Mouse (Mus musculus) limb, embryonic 15.5 days (tissue): ENCODE data around the gene Mapk8ip3. TPM values are rescaled to one million over a fixed set of nuclear protein-coding genes. Genes with fewer than 3 reads are reported as not detected.
A peak's percentile ranks its signal among the peaks of the same experiment; 100 is the strongest.

Source experiments
- ATAC-seq: fragments of 200-750 bp; cut with Nextera tagmentation; 2 replicates; pipeline ENCODE4 v1.8.0; 2017; ENCODE audit warnings: low read depth, moderate TSS enrichment; ENCODE audit not compliant: insufficient number of reproducible peaks, low FRiP score, low TSS enrichment
- H3K27ac ChIP-seq: fragments of 300-500 bp; sonication (generic); 2 replicates; pipeline ENCODE4 v1.5.1; 2015; ENCODE audit warnings: moderate library complexity, mild to moderate bottlenecking, inconsistent platforms
- H3K27me3 ChIP-seq: fragments of 300-500 bp; sonication (generic); 2 replicates; pipeline ENCODE4 v1.6.1; 2015; ENCODE audit warnings: inconsistent platforms
- H3K36me3 ChIP-seq: fragments of 300-500 bp; sonication (generic); 2 replicates; pipeline ENCODE4 v1.6.1; 2015; ENCODE audit warnings: inconsistent platforms
- H3K4me1 ChIP-seq: fragments of 300-500 bp; sonication (generic); 2 replicates; pipeline ENCODE4 v1.6.1; 2015; ENCODE audit warnings: inconsistent platforms
- H3K4me2 ChIP-seq: fragments of 300-500 bp; sonication (generic); 2 replicates; pipeline ENCODE4 v1.6.1; 2015; ENCODE audit warnings: mild to moderate bottlenecking, inconsistent platforms
- H3K4me3 ChIP-seq: fragments of 300-500 bp; sonication (generic); 2 replicates; pipeline ENCODE4 v1.5.1; 2015; ENCODE audit warnings: mild to moderate bottlenecking, inconsistent platforms
- H3K9ac ChIP-seq: fragments of 300-500 bp; sonication (generic); 2 replicates; pipeline ENCODE4 v1.6.1; 2015; ENCODE audit warnings: inconsistent platforms
- H3K9me3 ChIP-seq: fragments of 300-500 bp; sonication (generic); 2 replicates; pipeline ENCODE4 v1.6.1; 2016; ENCODE audit warnings: inconsistent platforms
- WGBS: fragments of 180-500 bp; shearing (Covaris S2); methylation state at CpG from one replicate; pipeline ENCODE4 v1.1.7; 2015; 5-methylcytosine and 5-hydroxymethylcytosine counted together
- polyA plus RNA-seq: library from polyadenylated mRNA; unstranded; fragments of >200 nt; fragmentation: Nextera tagmentation; extraction: Ambion mirVana; gene quantifications from 2 replicates; pipeline ENCODE4 v1.2.1, GENCODE M21; 2015

Gene Mapk8ip3
- polyA plus RNA-seq, 1 experiment from 2014 or later, result 30.6 TPM

- ATAC-seq, result no peak
- Histone ChIP-seq H3K9ac (no peak overlapping the region), H3K27ac (no peak overlapping the region), H3K9me3 (no peaks in the 10 kb centered on the region), H3K27me3 (no peaks in the 10 kb centered on the region), H3K4me3 (no peak overlapping the region), H3K4me1 (peaks cover 31% of the 10 kb centered on the region), H3K36me3 (peaks cover 72% of the 10 kb centered on the region), H3K4me2 (no peak overlapping the region)
- 76% methylated on average over 5 of the region's 5 CpGs for WGBS
Measured at GRCm38 (mm10) chr17:24899153-24899552, 37.6 kb downstream of the Mapk8ip3 start.

GRCm38 (mm10) chr17:24898041-24898854 lies 38.5 kb downstream of the Mapk8ip3 start:
- Histone ChIP-seq H3K27me3 (no peaks in the 10 kb centered on the region), H3K4me3 (no peak overlapping the region), H3K4me1 (peaks cover 40% of the 10 kb centered on the region), H3K9ac (no peak overlapping the region), H3K36me3 (peaks cover 68% of the 10 kb centered on the region), H3K9me3 (no peaks in the 10 kb centered on the region), H3K27ac (no peak overlapping the region), H3K4me2 (0 out of 2 replicates have a peak overlapping the region, but pooled peaks have one; percentile 10)
- no peak for ATAC-seq
- WGBS, result 78% methylated on average over 4 of the region's 4 CpGs

GRCm38 (mm10) chr17:24897600-24897999 lies 39.2 kb downstream of the Mapk8ip3 start:
- H3K27me3 ChIP-seq, result no peaks in the 10 kb centered on the region
- WGBS, result 82% methylated on average over 4 of the region's 4 CpGs
- peak overlapping the region; percentile 90 for H3K4me3 ChIP-seq
- H3K4me1 ChIP-seq, result peaks cover 40% of the 10 kb centered on the region
- ATAC-seq, result no peak
- H3K4me2 ChIP-seq, result 0 out of 2 replicates have a peak overlapping the region, but pooled peaks have one; percentile 10
- H3K27ac ChIP-seq, result no peak overlapping the region
- H3K9me3 ChIP-seq, result no peaks in the 10 kb centered on the region
- H3K9ac ChIP-seq, result no peak overlapping the region
- H3K36me3 ChIP-seq, result peaks cover 68% of the 10 kb centered on the region

- H3K4me2 ChIP-seq, result peak overlapping the region; percentile 95
- H3K9me3 ChIP-seq, result no peaks in the 10 kb centered on the region
- ATAC-seq, result no peak
- peaks cover 40% of the 10 kb centered on the region for H3K4me1 ChIP-seq
- H3K9ac ChIP-seq, result peak overlapping the region; percentile 92
- peak overlapping the region; percentile 90 for H3K4me3 ChIP-seq
- WGBS, result 34% methylated on average over 11 of the region's 11 CpGs
- peaks cover 68% of the 10 kb centered on the region for H3K36me3 ChIP-seq
- H3K27me3 ChIP-seq, result no peaks in the 10 kb centered on the region
- H3K27ac ChIP-seq, result peak overlapping the region; percentile 89
Measured at GRCm38 (mm10) chr17:24896993-24897269, 39.8 kb downstream of the Mapk8ip3 start.

GRCm38 (mm10) chr17:24896241-24896992 lies 40.4 kb downstream of the Mapk8ip3 start, which contains the start of gene Nme3:
Gene Nme3 (plus strand): TSS chr17:24896500.
- H3K27me3 ChIP-seq, result no peaks in the 10 kb centered on the region
- H3K4me2 ChIP-seq, result peak within 1 kb of the TSS; percentile 95
- ATAC-seq, result no peak
- no peaks in the 10 kb centered on the region for H3K9me3 ChIP-seq
- H3K36me3 ChIP-seq, result peaks cover 67% of the 10 kb centered on the region
- peak within 1 kb of the TSS; percentile 89 for H3K27ac ChIP-seq
- 1% methylated on average over 50 of the region's 50 CpGs for WGBS
- H3K4me3 ChIP-seq, result peak within 1 kb of the TSS; percentile 90
- H3K4me1 ChIP-seq, result peaks cover 40% of the 10 kb centered on the region
- peak within 1 kb of the TSS; percentile 92 for H3K9ac ChIP-seq

- no peaks in the 10 kb centered on the region for H3K27me3 ChIP-seq
- H3K36me3 ChIP-seq, result peaks cover 67% of the 10 kb centered on the region
- peak overlapping the region; percentile 89 for H3K27ac ChIP-seq
- peaks cover 40% of the 10 kb centered on the region for H3K4me1 ChIP-seq
- peak overlapping the region; percentile 92 for H3K9ac ChIP-seq
- H3K4me2 ChIP-seq, result peak overlapping the region; percentile 95
- no peaks in the 10 kb centered on the region for H3K9me3 ChIP-seq
- H3K4me3 ChIP-seq, result peak overlapping the region; percentile 90
- WGBS, result 11% methylated on average over 23 of the region's 23 CpGs
- no peak for ATAC-seq
Measured at GRCm38 (mm10) chr17:24895571-24896240, 41.1 kb downstream of the Mapk8ip3 start.

- H3K9me3 ChIP-seq, result no peaks in the 10 kb centered on the region
- peak within 1 kb of the TSS; percentile 95 for H3K4me2 ChIP-seq
- H3K9ac ChIP-seq, result peak within 1 kb of the TSS; percentile 92
- H3K4me3 ChIP-seq, result peak within 1 kb of the TSS; percentile 90
- H3K27me3 ChIP-seq, result no peaks in the 10 kb centered on the region
- ATAC-seq, result peak; percentile 54; the same call in 1 of the 2 replicates
- peak within 1 kb of the TSS; percentile 89 for H3K27ac ChIP-seq
- H3K4me1 ChIP-seq, result peaks cover 40% of the 10 kb centered on the region
- peaks cover 67% of the 10 kb centered on the region for H3K36me3 ChIP-seq
- WGBS, result under 1% methylated on average over 62 of the region's 62 CpGs
Measured at GRCm38 (mm10) chr17:24894995-24895547, 41.7 kb downstream of the Mapk8ip3 start, which contains the start of the genes Eme2 and Mrps34. Gene Eme2 (minus strand): TSS chr17:24895087. Gene Mrps34 (plus strand): TSS chr17:24895116.

GRCm38 (mm10) chr17:24894061-24894994 lies 42.4 kb downstream of the Mapk8ip3 start:
- H3K4me3 ChIP-seq, result peak overlapping the region; percentile 90
- no peak for ATAC-seq
- 10% methylated on average over 31 of the region's 31 CpGs for WGBS
- peaks cover 67% of the 10 kb centered on the region for H3K36me3 ChIP-seq
- no peaks in the 10 kb centered on the region for H3K27me3 ChIP-seq
- peak overlapping the region; percentile 95 for H3K4me2 ChIP-seq
- H3K9me3 ChIP-seq, result no peaks in the 10 kb centered on the region
- peak overlapping the region; percentile 89 for H3K27ac ChIP-seq
- H3K4me1 ChIP-seq, result peaks cover 40% of the 10 kb centered on the region
- peak overlapping the region; percentile 92 for H3K9ac ChIP-seq

- ATAC-seq, result no peak
- Histone ChIP-seq H3K36me3 (peaks cover 63% of the 10 kb centered on the region), H3K4me3 (0 out of 2 replicates have a peak overlapping the region, but pooled peaks have one; percentile 90), H3K9ac (0 out of 2 replicates have a peak overlapping the region, but pooled peaks have one; percentile 92), H3K4me2 (peak overlapping the region; percentile 95; the same call in 1 of the 2 replicates), H3K27ac (no peak overlapping the region), H3K4me1 (peaks cover 46% of the 10 kb centered on the region), H3K27me3 (no peaks in the 10 kb centered on the region), H3K9me3 (no peaks in the 10 kb centered on the region)
- 83% methylated on average over 2 of the region's 2 CpGs for WGBS
Measured at GRCm38 (mm10) chr17:24893276-24893675, 43.5 kb downstream of the Mapk8ip3 start.

- 92% methylated on average over 12 of the region's 12 CpGs for WGBS
- peaks cover 59% of the 10 kb centered on the region for H3K36me3 ChIP-seq
- H3K9ac ChIP-seq, result no peak overlapping the region
- no peaks in the 10 kb centered on the region for H3K9me3 ChIP-seq
- peaks cover 49% of the 10 kb centered on the region for H3K4me1 ChIP-seq
- H3K4me2 ChIP-seq, result no peak overlapping the region
- ATAC-seq, result no peak
- H3K27me3 ChIP-seq, result no peaks in the 10 kb centered on the region
- H3K4me3 ChIP-seq, result no peak overlapping the region
- H3K27ac ChIP-seq, result no peak overlapping the region
Measured at GRCm38 (mm10) chr17:24892785-24893184, 44.0 kb downstream of the Mapk8ip3 start.
